Mouse (Mus musculus) MEL (cell line): Measurements from ENCODE around the gene Entpd3.

Experiments
- CTCF ChIP-seq, 3 experiments: IDR thresholded peaks in 2 of 3; conservative IDR thresholded peaks in 1 of 3; 2 replicates each; pipeline ENCODE4 v1.5.1; 2011 to 2012; ENCODE audit warnings: low read length in 3 of 3, low read depth in 2 of 3, mild to moderate bottlenecking in 2 of 3, improper control_type of control experiment in 1 of 3, inconsistent platforms in 1 of 3, mixed read lengths in 1 of 3, moderate library complexity in 1 of 3; ENCODE audit not compliant: control insufficient read depth in 1 of 3, insufficient read depth in 1 of 3, poor library complexity in 1 of 3, severe bottlenecking in 1 of 3
- EP300 ChIP-seq, 2 experiments: IDR thresholded peaks; 2 replicates each; pipeline ENCODE4 v1.6.1; 2011; ENCODE audit warnings: improper control_type of control experiment in 2 of 2, low read length in 2 of 2, low read depth in 1 of 2, mild to moderate bottlenecking in 1 of 2
- GABPA ChIP-seq: IDR thresholded peaks from 2 replicates; pipeline ENCODE4 v1.6.1; 2012; ENCODE audit warnings: low read depth, mild to moderate bottlenecking, inconsistent platforms, low read length, improper control_type of control experiment, moderate library complexity
- JUND ChIP-seq: IDR thresholded peaks from 2 replicates; pipeline ENCODE4 v1.6.1; 2011; ENCODE audit warnings: low read depth, mild to moderate bottlenecking, improper control_type of control experiment, low read length
- POLR2A ChIP-seq, 2 experiments: IDR thresholded peaks; 2 replicates each; pipeline ENCODE4 v1.6.1; 2011 to 2012; ENCODE audit warnings: low read length in 2 of 2, mild to moderate bottlenecking in 2 of 2, control low read depth in 1 of 2, improper control_type of control experiment in 1 of 2, low read depth in 1 of 2, moderate library complexity in 1 of 2; ENCODE audit not compliant: control insufficient read depth in 1 of 2, insufficient read depth in 1 of 2, poor library complexity in 1 of 2
- RAD21 ChIP-seq: IDR thresholded peaks from 2 replicates; pipeline ENCODE4 v1.6.1; 2011; ENCODE audit warnings: mild to moderate bottlenecking, low read depth, low read length, improper control_type of control experiment
- TAL1 ChIP-seq: IDR thresholded peaks from 2 replicates; pipeline ENCODE4 v1.6.1; 2012; ENCODE audit warnings: mild to moderate bottlenecking, inconsistent platforms, low read length, moderate library complexity, mixed read lengths

DNA sequence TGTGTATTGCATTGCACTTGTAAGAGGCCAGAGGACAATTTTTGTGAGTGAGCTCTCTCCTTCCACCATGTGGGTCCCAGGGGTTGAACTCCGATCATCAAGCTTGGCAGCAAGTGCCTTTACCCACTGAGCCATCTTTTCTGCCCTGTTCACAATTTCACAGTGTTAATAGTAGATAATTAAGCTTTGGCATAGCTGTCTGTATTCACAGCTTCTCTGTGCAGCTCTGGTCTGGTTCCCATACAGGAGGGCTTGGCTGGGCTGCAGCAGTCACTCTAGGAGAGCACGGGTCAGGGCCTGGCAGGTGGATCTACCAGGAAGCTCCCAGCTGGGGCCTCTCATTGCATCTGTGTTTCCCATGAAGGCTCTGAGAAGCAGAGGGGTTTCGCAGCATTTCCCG is 55.7 kb downstream of the Entpd3 start:
- TF ChIP-seq GABPA (no peak), RAD21 (no peak), JUND (no peak), POLR2A (IDR thresholded peaks at IDR 0.05; ENCODE audit: control insufficient read depth in 1 of 2, insufficient read depth in 1 of 2, low read depth in 1 of 2, low read length in 2 of 2, poor library complexity in 1 of 2) (no peak), CTCF (IDR thresholded peaks at IDR 0.05 in 2 of 3, conservative IDR thresholded peaks at IDR 0.05 in 1 of 3; ENCODE audit: control insufficient read depth in 1 of 3, insufficient read depth in 1 of 3, low read depth in 2 of 3, low read length in 3 of 3, poor library complexity in 1 of 3, severe bottlenecking in 1 of 3) (no peak), EP300 (IDR thresholded peaks at IDR 0.05; ENCODE audit: low read depth in 1 of 2, low read length in 2 of 2) (no peak), TAL1 (no peak)
